Mouse (Mus musculus) midbrain, embryonic 16.5 days (tissue): ENCODE measurements around the gene Atg2a. TPM values are rescaled to one million over a fixed set of nuclear protein-coding genes. Genes with fewer than 3 reads are reported as not detected.

Experiments used
- ATAC-seq: fragments of 200-750 bp; cut with Nextera tagmentation; 2 replicates; pipeline ENCODE4 v1.8.0; 2017; ENCODE audit warnings: moderate TSS enrichment
- H3K27ac ChIP-seq: fragments of 300-500 bp; sonication (generic); 2 replicates; pipeline ENCODE4 v1.5.1; 2014; ENCODE audit warnings: mild to moderate bottlenecking, low read length, mixed read lengths
- H3K27me3 ChIP-seq: fragments of 300-500 bp; sonication (generic); 2 replicates; pipeline ENCODE4 v1.6.1; 2014; ENCODE audit warnings: low read depth, low read length, mixed read lengths; ENCODE audit not compliant: control insufficient read depth, insufficient read depth
- H3K36me3 ChIP-seq: fragments of 300-500 bp; sonication (generic); 2 replicates; pipeline ENCODE4 v1.6.1; 2014; ENCODE audit warnings: mild to moderate bottlenecking, low read length, moderate library complexity, mixed read lengths; ENCODE audit not compliant: control insufficient read depth, insufficient read depth
- H3K4me1 ChIP-seq: fragments of 300-500 bp; sonication (generic); 2 replicates; pipeline ENCODE4 v1.6.1; 2014; ENCODE audit warnings: mild to moderate bottlenecking, low read length, mixed read lengths; ENCODE audit not compliant: control insufficient read depth, insufficient read depth
- H3K4me2 ChIP-seq: fragments of 300-500 bp; sonication (generic); 2 replicates; pipeline ENCODE4 v1.6.1; 2014; ENCODE audit warnings: mild to moderate bottlenecking, low read length, mixed read lengths
- H3K4me3 ChIP-seq: fragments of 300-500 bp; sonication (generic); 2 replicates; pipeline ENCODE4 v1.5.1; 2014; ENCODE audit warnings: low read depth, mild to moderate bottlenecking, low read length, moderate library complexity, mixed read lengths
- H3K9ac ChIP-seq: fragments of 300-500 bp; sonication (generic); 2 replicates; pipeline ENCODE4 v1.6.1; 2014; ENCODE audit warnings: low read depth, low read length, mixed read lengths
- H3K9me3 ChIP-seq: fragments of 300-500 bp; sonication (generic); replicated peaks from 2 replicates; pipeline ENCODE4 v1.6.1; 2014; ENCODE audit warnings: mild to moderate bottlenecking, low read length, mixed read lengths; ENCODE audit not compliant: control insufficient read depth, poor library complexity, severe bottlenecking
- WGBS: fragments of 180-500 bp; shearing (Covaris S2); extraction: QIAGEN DNeasy Blood & Tissue Kit; methylation state at CpG from one replicate; pipeline ENCODE4 v1.1.7; 2014; 5-methylcytosine and 5-hydroxymethylcytosine counted together
- polyA plus RNA-seq: library from polyadenylated mRNA; unstranded; fragments of >200 nt; fragmentation: Nextera tagmentation; extraction: Ambion mirVana; gene quantifications from 2 replicates; pipeline ENCODE4 v1.2.1, GENCODE M21; 2015

Gene Atg2a
- polyA plus RNA-seq, 1 experiment from 2014 or later = 15.5 TPM

DNA sequence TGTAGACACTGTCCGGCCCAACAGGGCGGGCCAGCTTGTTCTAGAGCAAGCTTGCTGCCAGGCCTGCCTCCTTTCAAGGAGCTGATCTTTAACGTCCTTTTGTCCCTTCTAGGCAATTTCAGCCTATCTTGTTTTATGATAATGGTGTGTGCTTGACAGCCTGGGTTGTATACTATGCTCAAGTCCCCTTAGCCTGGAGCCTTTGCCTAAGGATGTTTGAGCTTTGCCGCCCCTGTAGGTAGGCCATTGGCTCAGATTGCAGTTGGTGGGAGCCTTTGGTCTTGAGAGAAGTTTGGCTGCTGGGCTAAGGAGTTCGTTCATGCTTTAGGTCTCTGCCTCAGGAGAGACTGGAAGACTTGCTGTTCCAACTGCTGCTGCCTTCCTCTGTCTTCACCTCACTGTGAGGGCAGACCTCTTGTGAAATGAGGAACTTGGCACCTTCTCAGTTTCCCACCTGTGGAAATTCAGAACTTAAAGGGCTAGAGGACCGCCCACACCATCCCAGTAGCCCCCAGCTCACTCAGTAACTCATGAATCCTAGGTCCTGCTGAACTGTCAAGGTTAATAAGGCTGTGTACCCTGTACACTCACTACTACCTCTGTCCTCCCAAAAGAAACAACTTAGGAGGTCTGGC, 37.1 kb downstream of the Atg2a start:
- Histone ChIP-seq H3K9ac (peak overlapping the region; percentile 82), H3K4me2 (peak overlapping the region; percentile 98), H3K36me3 (peaks cover 20% of the 10 kb centered on the region), H3K27me3 (no peaks in the 10 kb centered on the region), H3K9me3 (no peaks in the 10 kb centered on the region), H3K27ac (no peak overlapping the region), H3K4me1 (peaks cover 30% of the 10 kb centered on the region), H3K4me3 (peak overlapping the region; percentile 77)
- ATAC-seq = no peak
- 42% methylated on average over 6 of the region's 6 CpGs for WGBS

DNA sequence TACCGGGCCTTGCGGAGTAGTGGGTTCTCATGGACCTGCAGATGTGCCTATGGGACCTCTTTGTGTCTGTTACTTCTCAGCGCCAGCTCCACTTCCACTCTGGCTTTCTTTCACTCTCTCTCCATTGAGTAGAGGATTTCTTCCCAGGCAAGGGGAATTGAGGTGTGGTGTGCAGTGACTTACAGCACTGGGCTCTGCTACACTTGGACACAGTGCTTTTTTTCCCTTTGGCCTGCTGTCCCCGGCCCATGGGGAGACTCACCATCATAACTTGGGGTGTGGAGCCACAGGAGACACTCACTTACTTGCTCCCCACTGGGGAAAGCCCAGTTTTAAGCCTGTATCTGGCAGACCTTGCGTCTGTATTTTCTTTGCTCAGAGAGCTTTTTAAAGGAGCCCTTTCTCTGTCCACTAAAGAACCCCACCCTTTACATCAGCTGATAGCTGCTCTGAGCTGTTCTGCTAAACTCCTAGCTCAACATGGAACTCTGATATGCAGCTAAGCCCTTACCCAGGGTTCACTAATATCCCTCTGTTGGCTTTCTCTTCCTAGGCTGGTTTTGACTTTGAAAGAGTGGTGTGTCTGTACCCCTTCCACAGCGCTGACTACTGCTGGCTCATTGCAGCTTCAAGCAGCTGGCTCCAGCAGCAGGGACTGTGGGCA, 38.1 kb downstream of the Atg2a start:
- peaks cover 30% of the 10 kb centered on the region for H3K4me1 ChIP-seq
- H3K27ac ChIP-seq = no peak overlapping the region
- no peaks in the 10 kb centered on the region for H3K27me3 ChIP-seq
- 91% methylated on average over 6 of the region's 6 CpGs for WGBS
- H3K9me3 ChIP-seq = no peaks in the 10 kb centered on the region
- peak overlapping the region; percentile 98 for H3K4me2 ChIP-seq
- H3K36me3 ChIP-seq = peaks cover 25% of the 10 kb centered on the region
- ATAC-seq = no peak
- H3K4me3 ChIP-seq = no peak overlapping the region; the same call in 1 of the 2 replicates
- peak overlapping the region; percentile 44; the same call in 1 of the 2 replicates for H3K9ac ChIP-seq

DNA sequence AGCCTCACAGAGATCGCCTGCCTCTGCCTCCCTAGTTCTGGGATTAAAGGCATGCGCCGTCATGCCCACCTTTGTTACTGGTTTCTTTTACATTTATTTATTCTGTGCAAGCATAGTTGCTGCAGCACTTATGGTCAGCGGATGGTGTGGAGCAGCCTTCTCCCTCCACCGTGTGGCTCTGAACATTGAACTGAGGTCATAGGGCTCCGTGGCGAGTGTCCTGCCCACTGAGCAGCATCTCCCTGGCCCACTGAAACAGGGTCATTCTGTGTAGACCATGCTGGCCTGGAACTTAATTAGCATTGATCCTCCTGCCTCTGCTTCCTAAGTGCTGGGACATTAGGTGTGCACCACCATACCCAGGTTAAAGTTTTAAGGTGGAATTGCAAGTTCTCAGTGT, 39.1 kb downstream of the Atg2a start:
- no peak for ATAC-seq
- H3K4me1 ChIP-seq = peaks cover 30% of the 10 kb centered on the region

DNA sequence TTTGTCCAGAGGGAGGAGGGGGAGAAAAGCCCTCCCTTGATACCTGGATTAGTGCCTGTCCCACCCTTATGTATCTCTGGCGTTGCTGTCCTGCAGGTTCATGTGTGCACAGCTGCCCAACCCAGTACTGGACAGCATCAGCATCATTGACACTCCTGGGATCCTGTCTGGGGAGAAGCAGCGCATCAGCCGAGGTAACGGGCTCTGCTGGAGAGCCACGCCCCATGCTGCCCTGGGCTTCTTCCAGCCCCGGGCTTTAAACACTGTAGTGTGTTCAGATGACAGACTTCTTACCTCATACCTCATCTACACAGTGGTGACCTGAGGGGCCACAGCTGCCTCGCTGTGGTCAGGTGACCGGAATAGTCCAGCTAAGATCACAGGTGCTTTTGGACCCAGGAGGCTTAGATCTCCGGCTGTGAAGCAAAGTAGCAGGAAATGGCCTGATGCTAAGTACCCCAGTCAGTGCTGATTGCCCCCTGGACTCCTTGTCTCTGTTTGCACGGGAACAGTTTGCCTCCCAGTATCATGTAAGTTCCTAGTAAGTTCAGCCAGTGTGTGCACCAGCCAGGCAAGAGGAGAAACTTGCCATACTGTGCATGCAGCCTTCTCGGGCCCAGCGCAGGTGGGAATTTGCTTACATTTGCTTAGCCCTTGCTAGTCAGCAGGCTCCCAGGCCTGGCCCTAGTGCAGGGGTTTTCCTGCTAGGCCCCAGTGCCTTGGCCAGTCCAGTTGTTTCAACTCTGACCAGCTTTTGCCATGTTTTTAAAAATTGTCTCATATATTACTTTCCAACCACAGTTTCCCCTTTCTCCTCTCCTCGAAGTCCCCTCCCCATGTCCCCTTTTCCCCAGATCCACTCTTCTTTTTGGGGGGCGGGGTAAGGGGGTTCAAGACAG, 39.9 kb downstream of the Atg2a start:
- Histone ChIP-seq H3K27ac (no peak overlapping the region), H3K36me3 (peaks cover 25% of the 10 kb centered on the region), H3K9ac (no peak overlapping the region), H3K27me3 (no peaks in the 10 kb centered on the region), H3K4me2 (no peak overlapping the region), H3K9me3 (no peaks in the 10 kb centered on the region), H3K4me1 (peaks cover 24% of the 10 kb centered on the region), H3K4me3 (no peak overlapping the region)
- no peak for ATAC-seq
- 88% methylated on average over 14 of the region's 14 CpGs for WGBS

More for the DNA sequence above, 39.1 kb downstream of the Atg2a start:
- no peak overlapping the region for H3K4me2 ChIP-seq
- no peaks in the 10 kb centered on the region for H3K9me3 ChIP-seq
- H3K4me3 ChIP-seq = no peak overlapping the region
- no peaks in the 10 kb centered on the region for H3K27me3 ChIP-seq
- WGBS = 87% methylated on average over 7 of the region's 7 CpGs
- H3K27ac ChIP-seq = no peak overlapping the region
- H3K9ac ChIP-seq = no peak overlapping the region
- peaks cover 25% of the 10 kb centered on the region for H3K36me3 ChIP-seq

DNA sequence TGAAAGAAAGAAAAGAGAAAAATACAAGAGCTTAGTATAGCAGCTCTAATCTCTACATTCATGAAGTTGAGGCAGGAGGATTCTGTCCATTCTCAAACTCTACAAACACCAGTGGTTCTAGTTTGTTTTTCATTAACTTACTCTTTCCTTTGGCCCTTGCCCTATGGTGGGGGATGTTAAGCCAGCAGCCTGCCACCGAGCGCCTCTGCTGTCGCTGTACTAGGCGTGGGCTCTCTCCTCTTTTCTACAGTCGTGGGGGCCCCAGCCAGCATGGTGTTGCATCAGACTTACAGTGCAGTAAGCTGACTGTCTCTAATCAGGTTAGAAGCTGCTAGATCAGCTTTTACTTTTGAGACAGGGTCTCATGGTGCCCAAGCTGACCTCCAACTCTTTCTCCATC, 41.5 kb downstream of the Atg2a start:
- Histone ChIP-seq H3K9me3 (no peaks in the 10 kb centered on the region), H3K36me3 (peaks cover 25% of the 10 kb centered on the region), H3K4me2 (no peak overlapping the region), H3K4me3 (no peak overlapping the region), H3K4me1 (peaks cover 22% of the 10 kb centered on the region), H3K9ac (no peak overlapping the region), H3K27ac (no peak overlapping the region), H3K27me3 (no peaks in the 10 kb centered on the region)
- ATAC-seq = no peak
- 79% methylated on average over 5 of the region's 5 CpGs for WGBS

DNA sequence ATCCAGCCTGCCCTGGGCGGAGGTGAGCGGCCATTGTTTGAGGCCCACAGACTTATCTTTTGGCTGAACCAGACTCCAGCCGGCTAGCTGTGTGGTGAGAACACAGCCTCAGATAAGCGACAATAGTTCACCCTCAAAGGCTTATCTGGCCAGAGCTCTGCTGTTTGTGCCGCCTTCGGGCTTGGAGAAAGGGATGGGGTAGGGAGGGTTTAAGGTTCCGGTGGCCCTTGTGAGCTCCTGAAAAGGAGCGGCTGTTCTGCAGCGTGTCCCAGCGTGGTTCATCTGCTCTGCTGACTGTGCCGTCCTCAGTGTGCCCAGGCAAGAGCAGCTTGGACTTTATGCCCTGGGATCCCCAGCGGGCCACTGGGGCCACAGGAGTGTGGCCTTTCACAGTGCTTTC, 43.0 kb downstream of the Atg2a start:
- Histone ChIP-seq H3K9me3 (no peaks in the 10 kb centered on the region), H3K9ac (no peak overlapping the region), H3K4me1 (peaks cover 7% of the 10 kb centered on the region), H3K27ac (no peak overlapping the region), H3K4me2 (no peak overlapping the region), H3K36me3 (peaks cover 27% of the 10 kb centered on the region), H3K4me3 (no peak overlapping the region), H3K27me3 (no peaks in the 10 kb centered on the region)
- 91% methylated on average over 12 of the region's 12 CpGs for WGBS
- no peak for ATAC-seq

DNA sequence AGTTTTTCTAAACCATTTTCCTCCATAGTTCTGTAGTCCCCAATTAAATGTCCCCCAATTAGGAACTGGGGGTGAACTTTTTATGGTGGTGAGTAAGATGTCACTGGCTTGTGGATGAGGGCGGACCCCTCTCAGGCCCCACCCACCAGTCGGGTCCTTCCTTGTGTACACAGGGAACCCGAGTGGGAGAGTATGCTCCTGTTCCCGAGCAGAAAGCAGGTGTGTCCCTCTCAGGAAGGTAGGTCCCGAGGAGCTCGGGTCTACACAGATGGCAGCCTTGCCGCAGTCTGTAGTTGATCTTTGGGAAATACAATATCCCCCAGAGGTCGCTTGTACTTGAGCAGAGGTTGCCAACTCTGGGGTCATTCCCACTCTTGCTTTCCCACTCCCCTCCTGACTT, 43.8 kb downstream of the Atg2a start:
- WGBS = 86% methylated on average over 8 of the region's 8 CpGs
- no peak overlapping the region for H3K27ac ChIP-seq
- no peak overlapping the region for H3K9ac ChIP-seq
- H3K4me3 ChIP-seq = no peak overlapping the region
- no peak overlapping the region for H3K4me2 ChIP-seq
- H3K27me3 ChIP-seq = no peaks in the 10 kb centered on the region
- no peaks in the 10 kb centered on the region for H3K9me3 ChIP-seq
- no peak for ATAC-seq
- H3K36me3 ChIP-seq = peaks cover 33% of the 10 kb centered on the region
- no peaks in the 10 kb centered on the region for H3K4me1 ChIP-seq

DNA sequence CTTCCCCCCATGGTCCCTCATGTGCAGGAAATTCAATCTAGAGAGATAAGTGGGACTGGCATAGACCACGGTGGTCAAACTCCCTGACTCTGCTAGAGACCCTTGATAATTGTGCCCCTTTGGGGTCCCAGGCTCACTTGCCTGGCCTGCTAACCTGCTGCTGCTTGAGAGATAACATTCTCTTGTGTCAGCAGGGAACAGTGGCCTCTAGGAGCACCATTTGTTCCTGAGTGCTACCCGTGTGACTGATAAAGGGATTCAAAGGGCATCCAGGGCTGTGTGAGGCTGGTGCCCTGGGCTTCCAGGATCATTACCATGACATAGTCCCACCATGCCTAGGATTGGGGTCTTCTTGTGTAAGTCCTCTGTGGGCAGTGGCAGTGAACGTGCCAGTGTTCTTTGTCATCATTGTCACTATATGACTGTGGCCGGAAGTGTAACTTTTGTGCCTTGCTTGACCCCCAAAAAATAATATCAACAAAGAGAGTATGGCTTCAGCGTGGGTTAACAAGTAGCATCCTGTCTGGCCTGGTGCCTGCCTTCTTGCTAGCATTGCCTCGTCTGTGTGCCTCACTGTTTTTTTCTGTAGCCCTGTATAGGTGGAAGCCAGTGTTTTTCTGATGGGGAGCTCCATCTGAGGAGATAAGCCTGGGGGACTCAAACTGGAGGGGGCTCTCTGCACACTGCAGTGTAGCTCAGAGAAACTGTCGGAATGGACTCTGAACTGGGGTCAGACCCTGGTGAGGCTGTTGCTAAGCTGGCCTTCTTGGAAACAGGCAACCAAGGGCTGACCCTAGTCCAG, 44.4 kb downstream of the Atg2a start:
- no peaks in the 10 kb centered on the region for H3K27me3 ChIP-seq
- H3K4me2 ChIP-seq = no peak overlapping the region
- no peaks in the 10 kb centered on the region for H3K4me1 ChIP-seq
- H3K36me3 ChIP-seq = peaks cover 34% of the 10 kb centered on the region
- no peak for ATAC-seq
- H3K9ac ChIP-seq = no peak overlapping the region
- no peak overlapping the region for H3K4me3 ChIP-seq
- no peaks in the 10 kb centered on the region for H3K9me3 ChIP-seq
- 87% methylated on average over 7 of the region's 7 CpGs for WGBS
- H3K27ac ChIP-seq = no peak overlapping the region
